Mouse (Mus musculus) cortical plate, adult 2 months (tissue): ENCODE data around the gene Slc39a11. TPM values are rescaled to one million over a fixed set of nuclear protein-coding genes. Genes with fewer than 3 reads are reported as not detected.

ENCODE experiments used
- H3K27ac ChIP-seq: fragments of 200-500 bp; 2 replicates; pipeline ENCODE4 v1.5.1; 2012; ENCODE audit warnings: low read length, control low read depth, inconsistent platforms; ENCODE audit not compliant: insufficient read depth
- H3K4me1 ChIP-seq: fragments of 200-500 bp; 2 replicates; pipeline ENCODE4 v1.6.1; 2011; ENCODE audit warnings: low read length; ENCODE audit not compliant: control insufficient read depth, insufficient read depth
- H3K4me3 ChIP-seq: fragments of 200-500 bp; 2 replicates; pipeline ENCODE4 v1.5.1; 2011; ENCODE audit warnings: mild to moderate bottlenecking, low read length, control low read depth; ENCODE audit not compliant: insufficient read depth
- CTCF ChIP-seq: fragments of 200-500 bp; IDR thresholded peaks from 2 replicates; pipeline ENCODE4 v1.5.1; 2011; ENCODE audit warnings: mild to moderate bottlenecking, control low read depth, low read length; ENCODE audit not compliant: insufficient read depth; ENCODE audit errors: extremely low read depth
- POLR2A ChIP-seq: fragments of 200-500 bp; IDR thresholded peaks from 2 replicates; pipeline ENCODE4 v1.6.1; 2011; ENCODE audit warnings: mild to moderate bottlenecking, low read length, control low read depth; ENCODE audit not compliant: insufficient read depth; ENCODE audit errors: extremely low read depth
- polyA plus RNA-seq: library from polyadenylated mRNA; depleted of rRNA; stranded (reverse); fragments of >200 nt; gene quantifications from 2 replicates; pipeline ENCODE4 v1.2.3, GENCODE M21; 2012

Gene Slc39a11
- polyA plus RNA-seq, 1 experiment, result 11.4 TPM

DNA sequence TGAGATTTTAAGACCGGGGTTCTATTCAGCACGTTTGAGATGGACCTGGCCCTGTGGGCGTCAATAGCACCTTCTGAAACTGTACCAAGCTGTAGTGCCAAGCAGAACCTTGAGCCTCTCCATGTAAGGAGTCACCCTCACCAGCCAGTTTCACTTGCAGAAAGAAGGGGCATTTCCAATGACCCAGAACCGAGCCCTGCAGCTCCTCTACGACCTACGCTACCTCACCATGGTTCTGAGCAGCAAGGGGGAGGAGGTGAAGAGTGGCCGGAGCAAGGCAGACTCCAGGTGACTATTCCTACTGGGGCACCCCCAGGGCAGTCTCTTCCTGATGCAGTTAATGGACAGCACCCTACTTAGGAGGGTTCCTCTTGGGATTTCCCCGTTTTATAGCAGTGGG, 8.4 kb upstream of the Slc39a11 start:
- no peak for TF ChIP-seq POLR2A
- no peak for TF ChIP-seq CTCF
- no peak overlapping the region for H3K4me3 ChIP-seq
- H3K27ac ChIP-seq, result no peak overlapping the region
- peaks cover 9% of the 10 kb centered on the region for H3K4me1 ChIP-seq

DNA sequence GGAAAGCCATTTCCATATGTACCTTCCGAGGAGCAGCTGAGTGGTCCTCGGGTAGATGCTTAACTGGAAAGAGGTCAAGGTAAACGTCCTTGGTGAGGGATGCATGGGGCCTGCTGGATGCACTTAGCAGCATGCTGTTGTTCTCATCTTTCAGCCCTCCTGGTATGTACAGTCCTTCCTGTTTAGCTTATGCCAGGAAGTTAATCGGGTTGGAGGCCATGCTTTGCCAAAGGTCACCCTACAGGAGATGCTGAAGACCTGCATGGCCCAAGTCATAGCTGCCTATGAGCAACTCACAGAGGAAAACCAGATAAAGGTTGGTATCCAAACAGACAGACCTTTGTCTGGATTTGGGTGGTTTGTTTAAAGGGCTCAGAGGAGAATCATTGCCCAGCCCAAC, 7.3 kb upstream of the Slc39a11 start:
- Histone ChIP-seq H3K4me1 (peaks cover 9% of the 10 kb centered on the region), H3K27ac (no peak overlapping the region), H3K4me3 (no peak overlapping the region)
- TF ChIP-seq CTCF, result no peak
- no peak for TF ChIP-seq POLR2A

- Histone ChIP-seq H3K4me3 (no peak overlapping the region), H3K4me1 (peaks cover 9% of the 10 kb centered on the region), H3K27ac (no peak overlapping the region)
- TF ChIP-seq POLR2A (no peak), CTCF (no peak)
Measured at GRCm38 (mm10) chr11:113656511-113656932, 6.6 kb upstream of the Slc39a11 start.

DNA sequence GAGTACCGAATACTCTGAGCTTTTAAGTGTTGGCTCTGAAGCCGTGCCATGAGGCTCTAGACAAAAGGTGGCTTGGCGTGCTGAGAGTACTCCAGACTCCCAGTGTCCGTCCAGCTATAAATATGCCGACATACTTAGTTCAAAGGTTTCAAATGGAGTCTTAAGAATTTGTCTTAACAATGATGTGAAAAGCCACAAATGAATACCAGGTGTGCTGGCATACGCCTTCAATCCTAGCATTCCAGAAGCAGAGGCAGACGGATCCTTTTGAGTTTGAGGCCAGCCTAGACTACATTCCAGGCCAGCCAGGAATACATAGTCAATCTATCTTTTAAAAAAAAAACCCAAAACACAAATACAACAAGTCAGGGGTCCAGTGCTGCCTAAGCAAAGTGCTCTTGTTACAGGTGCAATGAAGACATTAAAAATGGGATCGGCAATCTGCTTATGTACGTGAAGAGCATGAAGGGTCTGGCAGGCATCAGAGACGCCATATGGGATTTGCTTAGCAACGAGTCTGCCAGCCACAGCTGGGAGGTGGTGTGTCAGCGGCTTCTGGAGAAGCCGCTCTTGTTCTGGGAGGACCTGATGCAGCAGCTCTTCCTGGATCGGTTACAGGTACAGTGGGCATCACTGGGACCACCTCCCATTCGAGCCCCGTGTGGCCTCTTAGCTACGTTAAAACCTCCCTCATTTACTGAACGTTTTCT, 4.8 kb upstream of the Slc39a11 start:
- H3K4me1 ChIP-seq, result peaks cover 9% of the 10 kb centered on the region
- TF ChIP-seq CTCF, result no peak
- TF ChIP-seq POLR2A, result no peak
- no peak overlapping the region for H3K4me3 ChIP-seq
- no peak overlapping the region for H3K27ac ChIP-seq

DNA sequence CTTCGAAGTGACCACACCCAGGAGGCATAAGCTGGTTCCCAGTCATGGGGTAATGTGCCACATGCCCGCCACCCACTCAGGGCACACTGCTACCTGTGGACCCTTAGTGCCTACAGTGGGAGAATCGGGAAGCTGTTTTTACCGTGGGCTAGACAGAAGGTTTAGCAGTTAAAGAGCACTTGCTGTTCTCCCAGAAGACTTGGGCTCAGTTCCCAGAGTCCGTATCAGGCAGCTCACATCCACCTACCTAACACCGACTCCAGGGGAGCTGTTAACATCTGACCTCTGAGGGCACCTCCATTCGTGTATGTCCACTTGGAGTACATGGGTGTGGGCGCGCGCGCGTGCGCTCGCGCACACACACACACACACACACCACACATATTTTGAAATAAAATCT, 4.2 kb upstream of the Slc39a11 start:
- Histone ChIP-seq H3K4me1 (peaks cover 9% of the 10 kb centered on the region), H3K4me3 (no peak overlapping the region), H3K27ac (no peak overlapping the region)
- TF ChIP-seq POLR2A (no peak), CTCF (no peak)

- peaks cover 11% of the 10 kb centered on the region for H3K4me1 ChIP-seq
- TF ChIP-seq CTCF (no peak), POLR2A (no peak)
- H3K27ac ChIP-seq, result no peak overlapping the region
- no peak overlapping the region for H3K4me3 ChIP-seq
Measured at GRCm38 (mm10) chr11:113652516-113652915, 2.6 kb upstream of the Slc39a11 start.

DNA sequence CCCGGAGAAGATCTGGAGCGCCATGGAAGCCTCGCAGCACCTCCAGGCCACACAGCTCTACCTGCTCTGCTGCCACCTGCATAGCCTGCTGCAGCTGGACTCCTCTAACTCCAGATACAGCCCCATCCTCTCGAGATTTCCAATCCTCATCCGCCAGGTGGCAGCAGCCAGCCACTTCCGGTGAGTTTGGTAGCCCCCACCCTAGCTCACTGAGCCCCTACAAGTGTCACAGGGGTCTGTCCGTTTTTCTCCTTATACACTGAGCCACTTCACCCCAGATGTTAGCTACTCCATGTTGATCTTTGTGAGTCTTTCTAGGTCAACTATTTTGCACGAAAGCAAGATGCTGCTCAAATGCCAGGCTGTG, 2.0 kb upstream of the Slc39a11 start:
- no peak overlapping the region for H3K27ac ChIP-seq
- TF ChIP-seq CTCF (peak; percentile 57), POLR2A (no peak)
- H3K4me1 ChIP-seq, result peaks cover 8% of the 10 kb centered on the region
- no peak overlapping the region for H3K4me3 ChIP-seq

- Histone ChIP-seq H3K4me1 (peaks cover 8% of the 10 kb centered on the region), H3K4me3 (no peak overlapping the region; the same call in 1 of the 2 replicates), H3K27ac (no peak overlapping the region)
- no peak for TF ChIP-seq POLR2A
- TF ChIP-seq CTCF, result no peak
Measured at GRCm38 (mm10) chr11:113651206-113651906, 1.5 kb upstream of the Slc39a11 start.

- Histone ChIP-seq H3K27ac (peak within 1 kb of the TSS; percentile 100), H3K4me1 (peaks cover 4% of the 10 kb centered on the region), H3K4me3 (peak within 1 kb of the TSS; percentile 99)
- no peak for TF ChIP-seq POLR2A
- no peak for TF ChIP-seq CTCF
Measured at GRCm38 (mm10) chr11:113648690-113649352, 1.1 kb downstream of the Slc39a11 start, which contains the start of gene Cog1. Gene Cog1 (plus strand): TSS chr11:113649169.
